Mouse (Mus musculus) yolk sac, embryonic 10.5 days (tissue): ENCODE results near the gene Shank2.

Source experiments
- DNase-seq: peaks from one replicate; pipeline ENCODE4 v3.0.0-alpha.2; 2017; ENCODE audit warnings: low spot score

Gene Shank2

GRCm38 (mm10) chr7:144229421-144229820 is 227.7 kb downstream of the Shank2 start:
- no peak for DNase-seq

DNA sequence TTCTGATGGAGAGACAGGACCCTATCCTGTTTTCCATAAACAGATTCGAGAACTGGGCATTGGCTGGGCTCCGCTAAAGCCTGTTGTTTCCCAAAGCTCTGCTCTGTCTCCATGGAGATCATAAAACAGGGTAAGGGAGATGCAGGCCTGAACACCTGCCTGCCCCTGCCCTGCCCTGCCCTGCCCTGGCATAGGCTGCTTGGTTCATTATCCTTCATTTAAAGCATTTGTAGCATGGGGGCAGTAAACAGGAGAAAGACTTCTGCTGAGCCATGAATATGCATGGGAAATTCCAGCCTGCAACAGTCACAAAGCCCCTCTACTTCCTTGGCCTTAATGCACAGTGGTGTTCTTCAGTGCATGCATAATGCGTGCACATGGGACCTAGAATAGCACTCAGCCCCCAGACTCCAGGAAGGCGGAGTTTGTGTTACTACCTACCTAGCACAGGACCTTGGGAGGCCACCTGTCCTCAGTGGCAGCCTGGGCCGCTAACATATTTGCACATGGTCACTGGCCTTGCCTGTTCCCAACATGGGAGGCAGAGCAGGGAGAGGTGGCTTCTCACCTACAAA is 230.5 kb downstream of the Shank2 start:
- DNase-seq, result no peak

DNA sequence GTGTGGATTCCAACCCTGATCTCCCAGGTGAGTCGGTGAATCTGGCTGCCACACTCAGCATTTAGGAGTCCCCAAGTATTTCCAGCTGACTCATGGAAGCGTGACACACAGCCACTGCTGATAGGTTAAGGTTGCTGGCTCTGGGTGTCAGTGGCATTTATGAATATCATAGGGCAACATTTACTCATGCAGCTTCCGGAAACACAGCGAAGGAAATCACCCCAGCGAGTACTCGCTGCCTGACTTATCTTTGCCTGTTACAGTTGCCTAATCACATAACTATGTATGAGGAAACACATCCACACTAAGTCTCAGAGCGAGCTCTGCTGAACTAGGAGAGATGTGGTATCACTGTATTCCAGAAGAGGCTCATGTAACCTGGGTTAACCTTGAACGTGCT is 231.8 kb downstream of the Shank2 start:
- no peak for DNase-seq

DNA sequence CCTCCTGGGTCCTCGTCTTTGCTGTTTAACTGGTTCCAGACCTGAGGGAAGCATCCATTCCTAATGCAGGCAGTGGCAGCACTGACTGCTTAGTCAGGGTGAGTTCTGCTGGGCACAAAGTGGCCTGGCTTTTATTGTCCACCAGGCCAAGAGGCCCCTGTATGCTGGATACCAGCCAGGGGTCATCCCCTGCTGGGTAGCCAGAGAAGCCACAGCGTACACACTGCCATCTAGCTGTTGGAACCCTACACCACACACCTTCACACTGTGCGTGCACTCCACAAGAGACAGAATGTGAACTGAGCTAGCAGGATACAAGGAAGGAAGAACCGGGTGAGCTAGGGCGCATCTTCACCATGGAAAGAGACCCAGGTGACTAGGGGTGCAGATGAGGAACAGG is 233.1 kb downstream of the Shank2 start:
- DNase-seq, result no peak

GRCm38 (mm10) chr7:144235523-144235922 is 233.8 kb downstream of the Shank2 start:
- DNase-seq, result no peak

DNA sequence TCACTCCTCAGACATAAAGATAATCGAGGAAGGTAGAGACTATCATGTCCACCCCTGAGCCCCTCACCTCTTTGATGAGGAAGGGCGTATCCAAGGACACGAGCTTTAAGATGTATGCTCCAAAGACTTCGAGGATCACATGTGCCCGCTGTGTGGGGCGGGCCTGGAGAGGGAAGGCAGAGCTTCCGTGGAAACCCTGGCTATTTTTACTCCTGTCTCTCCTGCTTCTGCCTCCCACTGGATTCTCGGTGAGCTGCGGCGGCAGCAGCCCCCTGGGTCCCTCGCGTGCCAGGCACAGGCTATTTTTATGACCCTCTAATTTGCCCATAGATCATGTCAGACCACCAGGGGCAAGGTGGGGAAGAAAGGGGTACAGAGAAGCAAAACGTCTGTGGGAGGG is 235.1 kb downstream of the Shank2 start:
- no peak for DNase-seq

GRCm38 (mm10) chr7:144238409-144238808 is 236.7 kb downstream of the Shank2 start:
- no peak for DNase-seq

DNA sequence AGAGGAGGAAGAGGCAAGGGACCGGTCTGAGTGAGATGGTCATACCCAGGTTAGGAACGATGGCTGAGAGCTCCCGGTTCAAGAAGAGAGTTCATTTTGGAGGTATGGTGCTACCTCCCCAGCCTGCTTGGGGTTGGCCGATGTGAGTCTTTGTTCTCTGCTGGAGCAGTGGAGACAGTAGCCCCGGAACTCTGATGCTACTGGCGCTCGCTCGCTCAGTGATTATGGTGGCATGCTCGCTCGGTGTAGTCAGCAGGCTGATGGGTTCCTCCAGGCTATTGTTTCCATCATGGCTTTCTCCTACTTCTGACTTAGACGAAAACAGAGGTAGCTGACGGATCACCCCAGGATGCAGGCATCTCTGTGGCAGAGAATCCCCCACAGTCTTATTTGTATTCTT is 237.3 kb downstream of the Shank2 start:
- no peak for DNase-seq

DNA sequence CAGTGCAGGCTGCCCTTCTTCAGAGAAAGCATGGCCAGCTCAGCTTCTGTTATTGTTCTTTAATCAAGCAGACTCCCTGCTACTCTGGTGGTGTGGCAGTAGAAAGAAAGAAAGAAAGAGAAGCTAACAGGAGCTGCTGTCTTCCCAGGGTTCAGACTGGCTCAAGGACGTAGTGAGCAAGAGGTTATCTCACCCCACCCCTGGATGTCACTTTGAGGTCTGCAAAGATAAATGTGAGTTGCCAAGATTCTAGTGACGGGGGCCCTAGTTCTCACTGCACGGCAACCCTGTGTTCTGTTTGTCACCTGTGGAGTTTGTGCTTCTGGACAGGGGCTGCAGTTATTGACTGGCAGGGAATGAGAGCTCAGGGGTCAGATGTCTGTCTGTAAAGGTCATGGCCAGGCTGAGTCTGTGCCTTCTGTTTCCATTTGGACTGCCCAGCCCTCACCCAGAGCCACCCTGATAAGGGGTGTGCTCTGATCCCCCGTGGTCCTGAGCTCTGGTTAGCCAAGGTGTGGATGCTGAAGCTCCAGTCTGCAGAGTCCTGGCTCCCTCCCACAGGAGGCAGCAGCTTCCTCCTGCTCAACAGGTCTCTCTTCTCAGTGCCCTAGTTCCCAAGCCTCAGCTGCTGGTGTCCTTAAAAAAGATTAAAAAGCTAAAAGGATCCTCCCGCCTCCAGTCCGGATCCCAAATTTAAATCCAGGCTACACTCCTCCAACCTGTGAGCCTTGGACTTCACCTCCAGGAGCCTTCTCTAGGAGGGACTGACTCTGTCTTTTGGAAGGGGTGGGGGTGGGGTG is 238.0 kb downstream of the Shank2 start:
- no peak for DNase-seq

GRCm38 (mm10) chr7:144240736-144241343 is 239.1 kb downstream of the Shank2 start:
- DNase-seq, result no peak

- no peak for DNase-seq
Observed at GRCm38 (mm10) chr7:144244203-144244602, 242.5 kb downstream of the Shank2 start.

DNA sequence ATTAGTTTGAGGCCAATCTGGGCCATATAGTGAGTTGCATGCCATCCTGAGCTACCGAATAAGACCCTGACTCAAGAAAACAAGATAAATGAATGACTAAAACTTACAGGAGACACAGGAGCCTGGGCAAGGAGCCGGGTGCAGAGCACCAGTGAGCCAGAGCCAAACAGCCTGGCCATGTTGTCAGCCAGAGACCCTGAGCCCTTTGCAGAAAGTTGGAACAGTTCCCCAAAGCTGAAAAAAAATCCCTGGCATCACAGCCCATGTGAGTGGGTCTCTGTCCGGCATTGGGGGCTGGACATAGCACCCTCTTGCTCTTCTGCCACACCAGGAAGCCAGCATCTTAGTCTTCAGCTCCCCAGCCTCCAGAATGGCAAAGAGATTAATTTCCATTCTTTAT is 244.5 kb downstream of the Shank2 start:
- DNase-seq, result no peak

- no peak for DNase-seq
Observed at GRCm38 (mm10) chr7:144248686-144249422, 247.1 kb downstream of the Shank2 start.

GRCm38 (mm10) chr7:144250791-144251190 is 249.1 kb downstream of the Shank2 start:
- DNase-seq, result no peak

- no peak for DNase-seq
Observed at GRCm38 (mm10) chr7:144251250-144251649, 249.5 kb downstream of the Shank2 start.

- no peak for DNase-seq
Observed at GRCm38 (mm10) chr7:144254674-144255246, 253.0 kb downstream of the Shank2 start.

DNA sequence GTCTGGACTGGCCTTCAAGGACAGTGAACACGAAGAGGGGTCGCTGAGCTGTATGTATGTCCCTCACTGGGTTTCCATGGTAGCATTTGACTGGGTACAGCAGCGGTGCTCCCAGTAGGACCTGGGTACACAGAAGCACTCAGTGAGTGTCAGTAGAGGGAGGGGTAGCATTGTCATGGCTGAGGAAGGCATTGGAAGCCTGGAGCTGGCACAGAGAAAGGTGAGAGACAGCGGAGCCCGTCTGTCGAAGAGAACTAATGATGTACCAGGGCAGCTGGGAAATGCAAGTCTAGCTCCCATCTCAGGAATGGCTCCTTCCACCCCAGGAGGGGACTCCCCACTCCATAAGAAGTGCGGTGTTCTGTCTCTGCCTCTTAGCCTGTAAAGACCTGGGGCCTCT is 256.1 kb downstream of the Shank2 start:
- DNase-seq, result no peak

DNA sequence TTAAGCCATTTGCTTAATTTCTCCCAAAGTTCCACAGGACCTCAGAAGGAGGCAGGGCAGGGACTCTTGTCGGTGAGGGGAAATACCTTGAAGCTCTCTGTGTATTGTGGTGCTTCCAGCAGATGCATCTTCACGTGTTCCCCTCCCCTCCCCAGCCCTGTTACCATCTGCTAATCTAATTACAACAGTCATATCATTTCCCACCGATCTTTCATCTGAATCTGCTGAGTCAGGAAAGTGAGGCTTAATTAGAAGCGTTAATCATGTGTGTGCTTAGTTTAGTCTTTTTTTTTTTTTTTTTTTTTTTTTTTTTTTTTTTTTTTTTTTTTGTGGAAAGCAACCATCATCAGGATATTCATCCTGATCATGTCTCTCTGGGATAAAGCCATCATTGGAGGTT is 256.6 kb downstream of the Shank2 start:
- DNase-seq, result no peak

- DNase-seq, result no peak
Observed at GRCm38 (mm10) chr7:144262666-144263065, 260.9 kb downstream of the Shank2 start.

DNA sequence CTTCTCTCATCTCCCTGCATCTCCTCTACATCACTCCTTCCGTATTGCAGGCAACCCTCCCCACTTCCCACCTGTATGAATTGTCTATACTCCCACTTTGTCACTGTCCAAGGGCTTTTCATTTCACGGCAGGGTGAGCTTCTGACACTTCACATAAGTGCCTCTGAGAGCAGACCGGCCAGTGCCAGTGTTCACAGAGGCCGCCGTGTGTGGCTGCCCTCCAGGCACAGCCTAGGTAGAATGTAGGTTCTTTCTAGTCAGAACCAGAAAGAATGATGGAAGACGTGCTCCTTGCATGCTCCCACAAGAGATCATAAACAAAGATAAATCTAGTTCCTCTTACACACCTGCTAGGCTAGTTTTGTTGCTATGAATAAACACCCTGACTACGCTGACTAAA is 265.0 kb downstream of the Shank2 start:
- DNase-seq, result no peak

- DNase-seq, result no peak
Observed at GRCm38 (mm10) chr7:144268329-144268728, 266.6 kb downstream of the Shank2 start.

DNA sequence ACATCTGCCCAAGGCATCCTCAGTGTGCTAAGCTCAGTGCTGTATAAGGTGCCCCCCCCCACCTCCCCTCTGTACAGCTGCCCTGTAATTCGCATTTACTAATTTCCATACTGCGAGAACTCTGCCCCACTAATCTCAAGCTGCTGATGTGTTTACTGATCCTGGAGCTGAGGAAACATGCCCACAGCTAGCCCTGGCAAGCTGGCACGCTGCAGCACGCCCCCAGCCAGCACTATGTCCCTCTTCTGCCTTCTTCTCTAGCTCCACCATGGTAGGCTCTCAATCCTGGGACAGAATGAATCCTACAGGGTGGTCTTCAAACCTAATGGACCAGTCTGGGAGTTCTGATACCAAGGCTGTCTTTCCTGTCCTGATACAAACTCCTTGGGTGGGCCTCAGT is 267.1 kb downstream of the Shank2 start:
- DNase-seq, result no peak
